Mouse (Mus musculus) mouse trophoblast stem cell (cell line): Measurements from ENCODE around the gene Myo3b.

Experiments
- in situ Hi-C, 2 experiments: fragments of 300-500 bp; cut with MseI, MboI; formaldehyde crosslinking; loops; 2 replicates in 1 of 2; 3 replicates in 1 of 2; pipeline ENCODE4 v1.15.1; 2025

The Myo3b gene

GRCm38 (mm10) chr2:70348793-70349553, 310.0 kb downstream of the Myo3b start:
- in situ Hi-C loops: no loop called here

DNA sequence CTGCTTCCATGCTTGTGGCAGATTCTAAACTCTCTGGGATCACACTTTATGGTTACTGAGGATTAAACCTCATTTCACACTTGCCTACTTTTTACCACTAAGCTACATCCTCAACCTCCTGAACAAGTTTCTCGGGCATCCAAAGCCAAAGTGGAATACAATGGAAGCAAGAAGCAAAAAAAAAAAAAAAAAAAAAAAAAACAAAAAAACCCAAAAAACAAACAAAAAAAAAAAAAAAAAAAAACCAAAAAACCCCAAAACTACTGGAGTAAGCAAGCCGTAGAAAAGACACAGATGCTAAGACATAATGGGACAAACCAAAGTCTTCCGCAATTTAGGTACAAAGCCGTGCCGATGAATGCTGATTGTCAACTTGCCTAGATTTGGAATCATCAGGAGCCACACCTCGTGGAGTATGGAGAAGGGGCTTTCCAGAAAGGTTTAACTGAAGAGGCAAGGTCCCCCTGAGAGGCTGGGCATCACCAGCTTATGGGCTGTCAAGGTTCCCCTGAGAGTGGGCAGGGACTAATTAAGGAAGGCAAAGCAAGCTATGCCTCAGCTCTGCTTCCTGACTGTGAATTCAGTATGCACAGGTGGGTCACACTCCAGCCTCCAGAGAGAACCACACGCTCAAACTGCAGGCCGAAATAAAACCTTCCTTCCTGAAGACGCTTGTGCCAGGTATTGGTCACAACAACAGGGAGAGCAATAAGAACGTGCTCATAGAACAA, 313.7 kb downstream of the Myo3b start:
- in situ Hi-C loops: no loop called here

GRCm38 (mm10) chr2:70354056-70354455, 315.1 kb downstream of the Myo3b start:
- in situ Hi-C loops: no loop called here

DNA sequence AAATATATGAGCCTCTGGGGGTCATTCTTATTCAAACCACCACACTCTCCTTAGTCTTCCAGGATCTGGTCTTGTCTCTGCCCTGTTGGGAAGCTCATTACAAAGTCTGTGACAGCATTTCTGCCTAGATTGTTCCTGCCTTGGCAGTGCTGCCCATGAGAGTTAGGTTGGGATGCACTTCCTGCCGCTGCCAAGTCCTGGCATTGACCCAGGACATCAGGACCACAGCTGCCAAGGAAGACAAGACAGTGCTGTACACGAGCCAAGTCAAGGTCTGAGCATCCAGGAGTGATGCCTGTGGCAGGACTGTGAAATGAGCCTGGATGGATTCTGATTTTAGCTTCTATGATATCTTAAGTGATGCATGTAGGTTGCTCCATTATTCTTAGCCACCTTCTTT, 316.1 kb downstream of the Myo3b start:
- in situ Hi-C loops: no loop called here

DNA sequence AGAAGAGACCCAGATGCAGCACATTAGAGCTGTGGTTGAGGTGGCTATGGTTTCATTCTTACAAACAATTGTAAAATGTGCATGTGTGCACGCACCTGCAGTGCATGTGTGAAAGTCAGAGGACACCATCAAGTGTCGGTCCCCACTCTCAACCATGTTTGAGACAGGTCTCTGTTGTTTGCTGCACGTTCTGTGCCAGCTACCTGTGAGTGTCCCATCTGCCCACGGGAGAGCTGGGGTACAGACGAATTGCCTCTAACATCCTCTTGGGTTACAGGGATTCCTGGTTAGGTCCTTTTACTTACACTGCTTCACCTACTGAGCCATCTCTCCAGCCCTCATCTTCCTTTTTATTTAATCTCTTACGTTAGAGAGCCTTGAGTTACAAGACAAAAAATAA, 330.5 kb downstream of the Myo3b start:
- in situ Hi-C loops: no loop called here

GRCm38 (mm10) chr2:70379341-70379740, 340.4 kb downstream of the Myo3b start:
- in situ Hi-C loops: no loop called here

DNA sequence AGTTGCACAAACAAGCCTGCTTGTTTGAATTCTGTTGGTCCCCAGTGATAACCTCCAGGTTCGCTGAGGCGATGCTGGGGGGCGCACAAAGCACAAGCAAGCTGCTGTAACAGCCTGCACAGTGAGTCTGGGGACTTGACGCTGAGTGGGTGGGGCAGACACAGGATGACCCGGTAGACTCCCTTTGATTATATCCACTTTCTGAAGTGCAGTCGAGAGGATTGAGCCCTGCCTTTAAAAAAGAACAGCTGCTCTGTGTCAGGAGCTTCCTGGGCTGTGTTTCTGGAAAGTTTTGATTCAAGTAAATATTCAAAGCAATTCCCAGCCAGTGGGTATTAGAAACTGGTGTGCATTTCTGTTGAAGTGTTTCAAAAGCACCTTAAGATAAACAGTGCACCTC, 341.0 kb downstream of the Myo3b start:
- in situ Hi-C loops: no loop called here

- in situ Hi-C loops: no loop called here
Measured at GRCm38 (mm10) chr2:70388645-70389044, 349.7 kb downstream of the Myo3b start.

- in situ Hi-C loops: no loop called here
Measured at GRCm38 (mm10) chr2:70389162-70389561, 350.2 kb downstream of the Myo3b start.

GRCm38 (mm10) chr2:70397734-70398276, 358.9 kb downstream of the Myo3b start:
- in situ Hi-C loops: no loop called here

DNA sequence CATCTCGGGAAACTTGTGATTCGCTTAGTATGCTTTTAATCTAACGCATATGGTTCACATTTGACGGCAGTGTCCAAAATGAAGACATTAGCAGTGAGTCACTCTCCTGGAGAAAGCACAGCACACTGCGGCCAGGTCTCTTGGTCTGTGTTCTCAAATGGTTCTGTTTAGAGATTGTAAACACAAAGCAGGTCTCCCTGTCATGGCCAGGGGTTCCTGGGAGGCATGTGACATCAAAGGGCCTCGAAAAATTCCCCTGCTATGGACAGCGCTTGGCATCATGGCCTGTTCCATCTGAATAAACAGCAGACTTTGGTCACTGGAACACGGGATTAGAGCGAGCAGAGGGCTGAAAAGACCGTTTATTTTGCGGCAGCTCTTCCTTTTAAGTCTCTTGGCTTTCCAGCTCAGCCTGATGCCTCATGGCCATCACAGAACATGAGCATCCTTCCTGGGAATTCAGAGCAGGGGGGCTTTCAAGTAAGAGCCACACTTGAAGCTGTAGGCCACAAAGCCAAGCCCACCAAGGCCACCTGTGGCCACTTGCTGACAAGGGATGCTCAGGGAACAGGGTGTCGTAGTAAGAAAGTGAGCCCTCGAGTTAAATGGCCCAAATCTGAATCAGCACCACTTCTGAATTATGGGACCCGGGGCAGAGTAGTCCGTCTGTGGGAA, 360.7 kb downstream of the Myo3b start:
- in situ Hi-C loops: no loop called here

DNA sequence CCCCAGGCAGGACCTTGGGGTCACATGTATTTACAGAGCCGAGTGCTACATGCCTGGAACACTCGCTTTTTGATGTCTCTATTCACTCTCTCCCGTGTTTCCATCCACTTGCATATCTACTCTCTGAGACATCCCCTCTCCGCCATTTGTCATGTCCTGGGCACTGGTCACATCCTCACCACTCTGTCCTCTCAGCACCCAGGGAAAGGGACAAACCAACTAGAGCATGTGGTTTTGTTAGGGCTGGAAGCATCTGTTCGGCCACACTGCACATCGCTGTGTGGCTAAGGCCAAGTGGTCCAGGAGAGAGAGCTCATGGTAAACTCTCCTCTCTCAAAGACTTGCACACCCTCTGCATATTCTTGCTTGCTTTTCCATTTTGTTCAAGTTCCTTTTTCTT, 361.4 kb downstream of the Myo3b start:
- in situ Hi-C loops: no loop called here

GRCm38 (mm10) chr2:70404301-70404700, 365.4 kb downstream of the Myo3b start:
- in situ Hi-C loops: no loop called here

GRCm38 (mm10) chr2:70406846-70407245, 367.9 kb downstream of the Myo3b start:
- in situ Hi-C loops: no loop called here

DNA sequence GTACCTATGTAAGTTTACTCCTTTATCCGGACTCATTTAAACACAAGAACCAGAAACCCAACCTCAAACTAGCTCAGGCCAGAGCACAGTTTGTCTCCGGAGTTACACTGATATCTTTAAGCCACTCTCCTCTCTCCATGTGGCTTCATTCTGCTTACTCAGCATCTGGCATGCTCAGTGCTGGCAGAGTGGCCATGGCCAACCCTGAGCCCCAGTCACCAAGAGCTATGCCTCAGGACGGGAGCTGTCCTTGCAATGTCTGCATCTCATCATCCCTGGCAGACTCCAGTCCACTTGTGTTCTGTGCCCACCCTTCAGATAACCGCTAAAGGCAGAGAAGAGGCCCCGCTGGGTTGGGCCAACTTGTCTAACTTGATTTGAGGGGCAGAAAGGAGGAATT, 368.8 kb downstream of the Myo3b start:
- in situ Hi-C loops: no loop called here

DNA sequence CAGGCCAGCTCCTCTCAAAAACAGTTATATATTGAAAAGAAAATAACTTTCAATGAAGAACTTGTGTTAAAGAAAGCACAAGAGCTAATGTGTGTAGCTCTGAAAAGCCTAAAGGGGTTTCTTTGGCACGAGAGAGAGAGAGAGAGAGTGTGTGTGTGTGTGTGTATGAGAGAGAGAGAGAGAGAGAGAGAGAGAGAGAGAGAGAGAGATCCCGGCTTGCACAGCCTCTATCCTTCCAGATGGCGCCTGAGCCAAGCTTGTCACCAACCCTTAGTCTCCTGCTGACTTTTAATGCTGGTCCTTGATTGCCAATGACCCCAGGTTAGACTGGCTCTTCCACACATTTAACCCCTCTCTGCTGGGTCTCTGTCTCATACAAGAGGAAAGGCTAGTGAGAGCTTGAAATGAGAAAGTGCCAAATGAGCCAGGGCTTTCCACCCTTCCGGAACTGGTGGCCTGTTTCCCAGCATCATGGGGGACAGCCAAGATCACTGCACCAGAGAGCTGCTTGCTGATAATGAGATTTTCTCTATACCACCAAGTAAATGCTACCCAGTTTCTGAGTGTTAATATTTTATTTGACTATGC, 371.5 kb downstream of the Myo3b start:
- in situ Hi-C loops: no loop called here

GRCm38 (mm10) chr2:70412315-70412714, 373.4 kb downstream of the Myo3b start:
- in situ Hi-C loops: no loop called here

GRCm38 (mm10) chr2:70414386-70414785, 375.5 kb downstream of the Myo3b start:
- in situ Hi-C loops: no loop called here

DNA sequence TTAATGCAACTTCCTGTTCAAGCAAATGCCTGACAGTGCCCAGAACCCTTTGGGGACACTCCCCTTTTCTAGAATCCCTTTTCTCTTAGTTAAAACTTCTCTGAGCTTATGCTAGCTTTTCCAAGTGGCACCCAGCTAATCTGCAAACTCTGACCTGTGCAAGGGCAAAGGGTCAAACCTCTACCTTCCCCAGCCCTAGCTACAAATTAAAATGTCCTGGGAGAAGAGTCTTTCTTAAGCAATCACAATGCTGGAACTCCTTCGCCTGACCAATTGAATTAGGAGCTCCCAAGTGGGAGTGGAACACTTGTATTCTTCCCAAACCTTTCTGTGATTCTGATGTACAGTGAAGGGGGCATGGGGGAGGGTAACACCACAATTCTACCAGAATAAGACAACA, 376.6 kb downstream of the Myo3b start:
- in situ Hi-C loops: no loop called here

DNA sequence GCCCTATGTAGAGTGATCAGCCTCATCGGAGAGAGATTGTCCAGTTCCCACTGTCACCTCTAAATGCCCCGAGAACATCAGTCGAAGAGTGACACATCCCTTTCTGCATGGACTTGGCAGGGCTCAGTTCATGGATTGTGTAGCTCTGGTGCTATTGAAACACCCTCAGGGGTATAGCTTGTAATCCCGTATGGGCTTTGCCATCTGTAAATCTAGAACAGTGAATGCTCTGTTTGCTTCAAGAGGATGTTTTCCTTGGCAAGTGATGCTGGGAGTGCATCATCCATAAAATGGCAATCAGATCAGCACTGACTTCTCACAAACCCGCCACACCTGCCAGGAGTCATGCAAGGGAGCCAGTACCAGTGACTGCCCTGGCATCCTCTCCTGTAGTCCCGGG, 380.4 kb downstream of the Myo3b start:
- in situ Hi-C loops: no loop called here

DNA sequence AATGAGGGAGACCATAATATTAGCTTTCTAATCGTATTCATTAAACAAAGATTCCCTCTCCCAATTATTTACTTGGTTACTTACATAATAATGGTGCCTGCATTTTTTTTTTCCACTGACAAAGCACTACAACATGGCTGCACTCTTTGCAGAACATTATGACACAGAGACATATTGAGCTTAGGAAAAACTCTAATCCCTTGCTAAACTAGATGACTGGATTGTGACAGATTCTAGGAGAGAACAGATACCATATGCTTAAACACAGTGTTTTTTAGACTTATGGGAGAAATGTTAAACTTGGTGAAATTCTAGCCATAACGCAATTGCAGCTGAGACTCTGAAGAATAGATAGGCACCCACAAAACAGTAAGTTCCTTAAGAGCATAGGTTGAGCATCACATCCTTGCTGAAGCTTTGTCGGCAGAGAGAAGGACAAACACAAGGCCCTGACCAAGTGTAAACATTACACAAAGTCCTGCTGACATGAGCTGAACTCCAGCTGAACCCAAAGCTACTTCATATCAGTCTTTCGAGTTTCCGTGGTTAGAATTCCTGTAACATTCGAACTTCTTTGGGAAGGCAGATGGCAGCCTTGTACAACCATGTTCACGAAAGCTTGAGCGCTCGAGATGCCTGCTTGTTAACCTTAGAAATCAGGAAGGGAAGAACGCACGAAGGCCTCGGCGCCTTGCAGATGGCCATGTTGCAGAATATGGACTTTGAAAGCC, 382.4 kb downstream of the Myo3b start:
- in situ Hi-C loops: no loop called here
